Mouse (Mus musculus) bone marrow macrophage, adult 2 months (primary cell): ENCODE measurements around the gene Lrp10.

Experiments used
- CTCF ChIP-seq: IDR thresholded peaks from 2 replicates; pipeline ENCODE4 v1.5.1; 2012; ENCODE audit warnings: low read depth, mild to moderate bottlenecking, low read length, moderate library complexity
- POLR2A ChIP-seq: IDR thresholded peaks from 2 replicates; pipeline ENCODE4 v1.6.1; 2012; ENCODE audit warnings: mild to moderate bottlenecking, low read depth, low read length, borderline replicate concordance

- no peak for TF ChIP-seq CTCF
- no peak for TF ChIP-seq POLR2A
These were observed 22.6 kb upstream of the Lrp10 start for GRCm38 (mm10) chr14:54441365-54441764.
